Mouse (Mus musculus) megakaryocyte-erythroid progenitor cell, adult 5-6 weeks (primary cell): ENCODE data around the gene Olfr1250. TPM values are rescaled to one million over a fixed set of nuclear protein-coding genes. Genes with fewer than 3 reads are reported as not detected.
"Not testable (repeated sequence)": the region's sequence is repeated elsewhere in the genome, so short reads cannot be mapped to it uniquely, and the experiment has no call there.

Experiments used
- ATAC-seq: replicated peaks from 2 replicates; pipeline ENCODE4 v1.8.0; 2016; ENCODE audit warnings: mild to moderate bottlenecking, inconsistent platforms; ENCODE audit not compliant: severe bottlenecking, poor library complexity, low FRiP score, low TSS enrichment
- total RNA-seq, 2 experiments: library from RNA; stranded (forward) in 1 of 2; stranded (reverse) in 1 of 2; fragments of 200-1000, 215-1000 nt in 1 of 2; fragments of >200 nt in 1 of 2; fragmentation: Nextera tagmentation in 1 of 2; gene quantifications; 2 replicates each; pipeline ENCODE4 v1.2.3; 2014 to 2017

The Olfr1250 gene
- total RNA-seq (2014; fragmentation: Nextera tagmentation) (not detected in 2 replicates), total RNA-seq (2017) (not detected in 2 replicates)

DNA sequence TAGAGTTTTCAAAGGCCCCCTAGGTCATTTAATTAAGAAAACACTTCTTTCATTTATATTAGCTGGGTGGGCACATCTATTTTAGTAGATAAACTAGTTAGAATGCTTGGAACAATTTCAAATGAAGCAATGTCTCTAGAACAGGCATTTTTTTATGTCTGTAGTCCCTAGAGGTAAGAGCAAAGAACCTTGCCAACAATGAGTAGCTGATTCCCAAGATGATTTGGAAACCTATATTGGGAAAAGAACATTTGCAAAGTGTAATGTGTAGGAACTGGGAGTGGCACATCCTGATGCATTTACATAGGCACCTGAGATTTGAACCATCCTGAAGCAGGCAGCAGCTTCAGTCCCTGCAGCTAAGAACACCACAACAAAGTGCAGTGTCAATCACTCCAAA lies at the start of gene Olfr1250:
Gene Olfr1250, minus strand, starts transcription at position 101 of the 400 bp plus-strand sequence.
- ATAC-seq = no peak

DNA sequence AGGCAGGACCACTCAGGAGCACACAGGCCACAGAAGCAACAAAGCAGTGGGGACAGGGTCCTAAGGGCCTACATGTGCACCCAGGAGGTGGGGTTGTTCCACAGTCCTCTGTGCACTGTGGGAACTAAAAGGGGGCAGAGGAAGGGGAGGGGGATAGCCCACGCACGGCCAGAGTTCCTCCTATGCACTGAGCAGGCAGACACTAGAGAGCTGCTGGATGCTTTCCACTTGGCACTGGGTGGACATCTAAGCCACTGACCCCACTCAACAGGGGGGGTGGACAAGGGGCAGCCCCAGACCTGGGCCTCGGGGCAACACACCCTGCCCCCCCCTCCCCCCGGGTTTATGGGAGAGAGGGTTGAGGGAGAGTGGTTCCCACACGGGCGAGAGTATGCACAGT lies 30.7 kb upstream of the Olfr1250 start:
- no peak for ATAC-seq

DNA sequence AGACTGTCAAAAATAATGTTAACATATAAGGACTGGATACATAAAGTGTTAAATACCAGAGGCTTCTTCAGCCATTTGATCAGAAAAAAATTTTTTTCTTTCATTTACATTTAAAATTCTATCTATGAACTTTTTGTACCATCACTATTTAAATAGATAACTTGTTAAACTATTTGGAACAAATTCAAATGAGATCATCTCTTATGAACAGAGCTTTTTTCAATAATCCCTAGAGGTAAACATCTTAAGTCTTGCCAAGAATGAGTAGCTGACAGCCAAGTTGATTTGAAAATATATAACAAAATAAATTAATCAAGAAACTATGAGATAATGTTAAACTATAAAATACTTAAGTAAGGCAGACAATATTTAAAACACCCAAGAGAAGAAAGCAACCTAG lies 10.6 kb upstream of the Olfr1250 start, which contains the start of gene Olfr1251:
Gene Olfr1251, minus strand, starts transcription at position 101 of the 400 bp plus-strand sequence.
- ATAC-seq = no peak

DNA sequence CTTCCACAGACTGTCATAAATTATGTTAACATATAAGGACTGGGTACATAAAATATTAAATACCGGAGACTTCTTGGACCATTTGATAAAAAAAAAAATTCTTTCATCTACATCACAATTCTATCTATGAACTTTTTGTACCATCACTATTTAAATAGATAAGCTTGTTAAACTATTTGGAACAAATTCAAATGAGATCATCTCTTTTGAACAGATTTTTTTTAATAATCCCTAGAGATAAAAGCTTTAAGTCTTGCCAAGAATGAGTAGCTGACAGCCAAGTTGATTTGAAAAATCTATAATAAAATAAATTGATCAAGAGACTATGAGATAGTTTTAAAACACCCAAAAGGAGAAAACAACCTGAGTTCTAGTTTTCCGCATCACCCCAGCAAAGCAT lies 26.4 kb downstream of the Olfr1250 start, which contains the start of gene Olfr1249:
Gene Olfr1249, minus strand, starts transcription at position 101 of the 400 bp plus-strand sequence.
- no peak for ATAC-seq

DNA sequence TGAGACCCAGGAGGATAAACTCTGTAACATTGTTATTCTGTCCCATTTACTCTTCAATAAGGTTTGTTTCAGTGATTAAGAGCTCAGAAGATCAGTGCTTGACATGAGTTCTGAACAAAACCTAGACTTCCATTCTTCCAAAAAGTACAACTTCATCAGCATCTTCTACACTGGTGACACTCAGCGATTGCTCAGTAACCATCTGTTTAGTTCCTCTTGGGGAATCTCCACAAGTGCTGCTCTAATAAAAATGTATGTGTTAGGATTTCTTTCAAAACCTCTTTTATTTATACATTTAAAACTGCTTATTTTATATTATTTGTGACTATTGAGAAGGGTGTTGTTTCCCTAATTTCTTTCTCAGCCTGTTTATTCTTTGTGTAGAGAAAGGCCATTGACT lies 43.1 kb downstream of the Olfr1250 start, which contains the start of gene Olfr1248:
Gene Olfr1248, minus strand, starts transcription at position 101 of the 400 bp plus-strand sequence.
- not testable (repeated sequence) for ATAC-seq

DNA sequence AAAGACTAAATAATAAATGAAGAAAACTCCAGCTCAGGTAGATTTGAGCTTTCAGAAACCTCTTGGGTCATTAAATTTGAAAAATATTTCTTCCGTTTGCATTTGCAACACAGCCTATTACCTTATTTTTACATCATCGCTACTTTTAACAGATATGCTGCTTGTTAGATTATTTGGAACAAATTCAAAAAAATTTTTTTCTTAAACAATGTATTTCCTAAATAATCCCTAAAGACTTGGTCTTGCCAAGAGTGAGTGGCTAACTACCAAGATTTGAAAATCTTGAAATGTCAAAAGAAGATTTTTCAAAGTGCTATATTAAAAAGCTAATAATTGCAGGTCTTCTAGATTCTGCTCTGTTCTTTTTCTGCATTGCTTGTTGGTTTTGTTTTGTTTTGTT lies 47.2 kb downstream of the Olfr1250 start, which contains the start of gene Olfr1247:
Gene Olfr1247, minus strand, starts transcription at position 101 of the 400 bp plus-strand sequence.
- ATAC-seq = no peak

Other genes starting within 250 kb of the Olfr1250 start
- gene Olfr1239, start 241.1 kb downstream of the Olfr1250 start, total RNA-seq (2014; fragmentation: Nextera tagmentation) = not detected in 2 replicates
- gene Olfr1239, start 241.1 kb downstream of the Olfr1250 start, total RNA-seq (2017) = not detected in 2 replicates
- not detected in 2 replicates for gene Olfr1240, start 218.5 kb downstream of the Olfr1250 start, total RNA-seq (2014; fragmentation: Nextera tagmentation)
- not detected in 2 replicates for gene Olfr1240, start 218.5 kb downstream of the Olfr1250 start, total RNA-seq (2017)
- gene Olfr1241, start 174.3 kb downstream of the Olfr1250 start, total RNA-seq (2014; fragmentation: Nextera tagmentation) = not detected in 2 replicates
- gene Olfr1241, start 174.3 kb downstream of the Olfr1250 start, total RNA-seq (2017) = not detected in 2 replicates
- gene Olfr1242, start 163.1 kb downstream of the Olfr1250 start, total RNA-seq (2014; fragmentation: Nextera tagmentation) = not detected in 2 replicates
- not detected in 2 replicates for gene Olfr1242, start 163.1 kb downstream of the Olfr1250 start, total RNA-seq (2017)
- gene Olfr1243, start 130.0 kb downstream of the Olfr1250 start, total RNA-seq (2014; fragmentation: Nextera tagmentation) = not detected in 2 replicates
- not detected in 2 replicates for gene Olfr1243, start 130.0 kb downstream of the Olfr1250 start, total RNA-seq (2017)
- not detected in 2 replicates for gene Olfr1245, start 83.0 kb downstream of the Olfr1250 start, total RNA-seq (2014; fragmentation: Nextera tagmentation)
- not detected in 2 replicates for gene Olfr1245, start 83.0 kb downstream of the Olfr1250 start, total RNA-seq (2017)
- not detected in 2 replicates for gene Olfr1246, start 68.3 kb downstream of the Olfr1250 start, total RNA-seq (2014; fragmentation: Nextera tagmentation)
- gene Olfr1246, start 68.3 kb downstream of the Olfr1250 start, total RNA-seq (2017) = not detected in 2 replicates
- not detected in 2 replicates for gene Olfr1247, start 47.3 kb downstream of the Olfr1250 start, total RNA-seq (2014; fragmentation: Nextera tagmentation)
- not detected in 2 replicates for gene Olfr1247, start 47.3 kb downstream of the Olfr1250 start, total RNA-seq (2017)
- gene Olfr1248, start 43.2 kb downstream of the Olfr1250 start, total RNA-seq (2014; fragmentation: Nextera tagmentation) = not detected in 2 replicates
- not detected in 2 replicates for gene Olfr1248, start 43.2 kb downstream of the Olfr1250 start, total RNA-seq (2017)
- not detected in 2 replicates for gene Olfr1249, start 26.5 kb downstream of the Olfr1250 start, total RNA-seq (2014; fragmentation: Nextera tagmentation)
- not detected in 2 replicates for gene Olfr1249, start 26.5 kb downstream of the Olfr1250 start, total RNA-seq (2017)
- gene Olfr1251, start 10.5 kb upstream of the Olfr1250 start, total RNA-seq (2014; fragmentation: Nextera tagmentation) = not detected in 2 replicates
- gene Olfr1251, start 10.5 kb upstream of the Olfr1250 start, total RNA-seq (2017) = not detected in 2 replicates
- gene Olfr1252, start 63.5 kb upstream of the Olfr1250 start, total RNA-seq (2014; fragmentation: Nextera tagmentation) = not detected in 2 replicates
- gene Olfr1252, start 63.5 kb upstream of the Olfr1250 start, total RNA-seq (2017) = not detected in 2 replicates
- gene Olfr1253, start 95.6 kb upstream of the Olfr1250 start, total RNA-seq (2014; fragmentation: Nextera tagmentation) = not detected in 2 replicates
- not detected in 2 replicates for gene Olfr1253, start 95.6 kb upstream of the Olfr1250 start, total RNA-seq (2017)
- not detected in 2 replicates for gene Olfr1254, start 132.2 kb upstream of the Olfr1250 start, total RNA-seq (2014; fragmentation: Nextera tagmentation)
- not detected in 2 replicates for gene Olfr1254, start 132.2 kb upstream of the Olfr1250 start, total RNA-seq (2017)
- not detected in 2 replicates for gene Olfr1255, start 150.6 kb upstream of the Olfr1250 start, total RNA-seq (2014; fragmentation: Nextera tagmentation)
- gene Olfr1255, start 150.6 kb upstream of the Olfr1250 start, total RNA-seq (2017) = not detected in 2 replicates
- not detected in 2 replicates for gene Olfr1256, start 180.1 kb upstream of the Olfr1250 start, total RNA-seq (2014; fragmentation: Nextera tagmentation)
- gene Olfr1256, start 180.1 kb upstream of the Olfr1250 start, total RNA-seq (2017) = not detected in 2 replicates
- not detected in 2 replicates for gene Olfr48, start 186.7 kb upstream of the Olfr1250 start, total RNA-seq (2014; fragmentation: Nextera tagmentation)
- not detected in 2 replicates for gene Olfr48, start 186.7 kb upstream of the Olfr1250 start, total RNA-seq (2017)
- not detected in 2 replicates for gene Olfr1257, start 217.0 kb upstream of the Olfr1250 start, total RNA-seq (2014; fragmentation: Nextera tagmentation)
- not detected in 2 replicates for gene Olfr1257, start 217.0 kb upstream of the Olfr1250 start, total RNA-seq (2017)